Mouse (Mus musculus): ENCODE measurements around the gene Slc17a1.

Gene Slc17a1

GRCm38 (mm10) chr13:23867405-23867804 is at the start of gene Slc17a1:
Slc17a1 (plus strand) TSS chr13:23867750.
- DNase-seq: no peak

GRCm38 (mm10) chr13:23820179-23820940 is 47.2 kb upstream of the Slc17a1 start:
- no peak for DNase-seq

GRCm38 (mm10) chr13:23822213-23822612 is 45.3 kb upstream of the Slc17a1 start:
- no peak for DNase-seq

- DNase-seq: no peak
Measured at GRCm38 (mm10) chr13:23826606-23827005, 40.9 kb upstream of the Slc17a1 start.

GRCm38 (mm10) chr13:23833053-23833452 is 34.5 kb upstream of the Slc17a1 start:
- DNase-seq: peak; percentile 41

GRCm38 (mm10) chr13:23834836-23835235 is 32.7 kb upstream of the Slc17a1 start:
- DNase-seq: no peak

- DNase-seq: no peak
Measured at GRCm38 (mm10) chr13:23836630-23837029, 30.9 kb upstream of the Slc17a1 start.

GRCm38 (mm10) chr13:23839308-23839707 is 28.2 kb upstream of the Slc17a1 start, which contains the start of gene Slc17a3:
Slc17a3 (plus strand) TSS chr13:23839434.
- DNase-seq: no peak

- no peak for DNase-seq
Measured at GRCm38 (mm10) chr13:23845851-23846250, 21.7 kb upstream of the Slc17a1 start.

- DNase-seq: no peak
Measured at GRCm38 (mm10) chr13:23849299-23849698, 18.3 kb upstream of the Slc17a1 start.

- DNase-seq: no peak
Measured at GRCm38 (mm10) chr13:23856401-23856800, 11.1 kb upstream of the Slc17a1 start.

GRCm38 (mm10) chr13:23861815-23862214 is 5.7 kb upstream of the Slc17a1 start:
- no peak for DNase-seq

- no peak for DNase-seq
Measured at GRCm38 (mm10) chr13:23864711-23865110, 2.8 kb upstream of the Slc17a1 start.

GRCm38 (mm10) chr13:23866086-23866710 is 1.4 kb upstream of the Slc17a1 start:
- no peak for DNase-seq

- no peak for DNase-seq
Measured at GRCm38 (mm10) chr13:23867000-23867399, 550 bp upstream of the Slc17a1 start.

GRCm38 (mm10) chr13:23868790-23869533 is 1.4 kb downstream of the Slc17a1 start:
- no peak for DNase-seq

- DNase-seq: no peak
Measured at GRCm38 (mm10) chr13:23869996-23870395, 2.4 kb downstream of the Slc17a1 start.

GRCm38 (mm10) chr13:23873141-23873540 is 5.6 kb downstream of the Slc17a1 start:
- no peak for DNase-seq

- no peak for DNase-seq
Measured at GRCm38 (mm10) chr13:23879106-23879505, 11.6 kb downstream of the Slc17a1 start.

GRCm38 (mm10) chr13:23879636-23880035 is 12.1 kb downstream of the Slc17a1 start:
- DNase-seq: no peak

- DNase-seq: no peak
Measured at GRCm38 (mm10) chr13:23885540-23885939, 18.0 kb downstream of the Slc17a1 start.

- no peak for DNase-seq
Measured at GRCm38 (mm10) chr13:23887026-23887725, 19.6 kb downstream of the Slc17a1 start.

GRCm38 (mm10) chr13:23889011-23889605 is 21.6 kb downstream of the Slc17a1 start:
- DNase-seq: no peak

Data from right cerebral cortex, postnatal 14 days (tissue).